Mouse (Mus musculus): ENCODE results near the gene Mmgt2. TPM values are rescaled to one million over a fixed set of nuclear protein-coding genes. Genes with fewer than 3 reads are reported as not detected.

Mmgt2 gene
- polyA plus RNA-seq, 1 experiment from 2014 or later, result 22.8 TPM

- 1% methylated on average over 9 of the region's 9 CpGs for WGBS
- H3K4me3 ChIP-seq, result no peak overlapping the region
- ATAC-seq (ENCODE audit: low FRiP score), result peak; percentile 44
Observed at GRCm38 (mm10) chr11:62629352-62630224, 18.9 kb upstream of the Mmgt2 start.

GRCm38 (mm10) chr11:62630225-62630821 is 18.1 kb upstream of the Mmgt2 start:
- peak overlapping the region; percentile 13 for H3K4me3 ChIP-seq
- H3K9me3 ChIP-seq, result no peaks in the 10 kb centered on the region
- H3K4me2 ChIP-seq, result peak overlapping the region; percentile 44
- H3K27ac ChIP-seq, result peak overlapping the region; percentile 91
- ATAC-seq (ENCODE audit: low FRiP score), result peak; percentile 50
- peak overlapping the region; percentile 66 for H3K9ac ChIP-seq
- H3K36me3 ChIP-seq, result no peaks in the 10 kb centered on the region
- H3K4me1 ChIP-seq (replicated peaks), result peaks cover 55% of the 10 kb centered on the region
- no peaks in the 10 kb centered on the region for H3K27me3 ChIP-seq
- 3% methylated on average over 11 of the region's 11 CpGs for WGBS

More at GRCm38 (mm10) chr11:62629352-62630224, 18.9 kb upstream of the Mmgt2 start:
- H3K36me3 ChIP-seq, result no peaks in the 10 kb centered on the region
- H3K4me1 ChIP-seq (replicated peaks), result peaks cover 58% of the 10 kb centered on the region
- peak overlapping the region; percentile 91 for H3K27ac ChIP-seq
- no peaks in the 10 kb centered on the region for H3K27me3 ChIP-seq
- H3K4me2 ChIP-seq, result peak overlapping the region; percentile 44
- peak overlapping the region; percentile 66 for H3K9ac ChIP-seq
- H3K9me3 ChIP-seq, result no peaks in the 10 kb centered on the region

- no peak overlapping the region for H3K4me2 ChIP-seq
- no peaks in the 10 kb centered on the region for H3K9me3 ChIP-seq
- 21% methylated on average over 4 of the region's 4 CpGs for WGBS
- H3K9ac ChIP-seq, result no peak overlapping the region; the same call in 1 of the 2 replicates
- H3K27ac ChIP-seq, result peak overlapping the region; percentile 91
- H3K4me3 ChIP-seq, result no peak overlapping the region
- no peak for ATAC-seq (ENCODE audit: low FRiP score)
- no peaks in the 10 kb centered on the region for H3K27me3 ChIP-seq
- H3K4me1 ChIP-seq (replicated peaks), result peaks cover 54% of the 10 kb centered on the region
- no peaks in the 10 kb centered on the region for H3K36me3 ChIP-seq
Observed at GRCm38 (mm10) chr11:62631138-62631537, 17.3 kb upstream of the Mmgt2 start.

- Histone ChIP-seq H3K36me3 (no peaks in the 10 kb centered on the region), H3K4me3 (no peak overlapping the region), H3K27me3 (no peaks in the 10 kb centered on the region), H3K9me3 (no peaks in the 10 kb centered on the region), H3K4me1 (replicated peaks) (peaks cover 39% of the 10 kb centered on the region), H3K9ac (no peak overlapping the region), H3K27ac (no peak overlapping the region), H3K4me2 (no peak overlapping the region)
- ATAC-seq (ENCODE audit: low FRiP score), result no peak
- WGBS, result 89% methylated on average over 3 of the region's 3 CpGs
Observed at GRCm38 (mm10) chr11:62635406-62635805, 13.1 kb upstream of the Mmgt2 start.

- no peak overlapping the region for H3K27ac ChIP-seq
- no peak for ATAC-seq (ENCODE audit: low FRiP score)
- H3K9ac ChIP-seq, result 0 out of 2 replicates have a peak overlapping the region, but pooled peaks have one; percentile 9
- H3K9me3 ChIP-seq, result no peaks in the 10 kb centered on the region
- H3K4me2 ChIP-seq, result no peak overlapping the region
- no peaks in the 10 kb centered on the region for H3K36me3 ChIP-seq
- WGBS, result 58% methylated on average over 11 of the region's 11 CpGs
- no peak overlapping the region for H3K4me3 ChIP-seq
- H3K4me1 ChIP-seq (replicated peaks), result peaks cover 31% of the 10 kb centered on the region
- H3K27me3 ChIP-seq, result no peaks in the 10 kb centered on the region
Observed at GRCm38 (mm10) chr11:62636105-62636839, 12.2 kb upstream of the Mmgt2 start.

- Histone ChIP-seq H3K9ac (no peak overlapping the region), H3K27me3 (no peaks in the 10 kb centered on the region), H3K9me3 (no peaks in the 10 kb centered on the region), H3K4me2 (no peak overlapping the region), H3K4me3 (no peak overlapping the region), H3K4me1 (replicated peaks) (peaks cover 27% of the 10 kb centered on the region), H3K27ac (no peak overlapping the region), H3K36me3 (no peaks in the 10 kb centered on the region)
- ATAC-seq (ENCODE audit: low FRiP score), result no peak
- WGBS, result 91% methylated on average over 3 of the region's 3 CpGs
Observed at GRCm38 (mm10) chr11:62636840-62637221, 11.6 kb upstream of the Mmgt2 start.

- Histone ChIP-seq H3K27ac (no peak overlapping the region), H3K27me3 (no peaks in the 10 kb centered on the region), H3K4me2 (no peak overlapping the region), H3K36me3 (no peaks in the 10 kb centered on the region), H3K4me3 (no peak overlapping the region), H3K4me1 (replicated peaks) (peaks cover 32% of the 10 kb centered on the region), H3K9me3 (no peaks in the 10 kb centered on the region), H3K9ac (no peak overlapping the region)
- 83% methylated on average over 5 of the region's 5 CpGs for WGBS
- ATAC-seq (ENCODE audit: low FRiP score), result no peak
Observed at GRCm38 (mm10) chr11:62637401-62637800, 11.1 kb upstream of the Mmgt2 start.

GRCm38 (mm10) chr11:62637806-62638205 is 10.7 kb upstream of the Mmgt2 start:
- Histone ChIP-seq H3K27ac (no peak overlapping the region), H3K9me3 (no peaks in the 10 kb centered on the region), H3K4me2 (no peak overlapping the region), H3K4me3 (no peak overlapping the region), H3K9ac (no peak overlapping the region), H3K36me3 (no peaks in the 10 kb centered on the region), H3K27me3 (no peaks in the 10 kb centered on the region), H3K4me1 (replicated peaks) (peaks cover 36% of the 10 kb centered on the region)
- 86% methylated on average over 6 of the region's 6 CpGs for WGBS
- ATAC-seq (ENCODE audit: low FRiP score), result no peak

GRCm38 (mm10) chr11:62638402-62638801 is 10.1 kb upstream of the Mmgt2 start:
- no peak overlapping the region for H3K4me2 ChIP-seq
- peaks cover 42% of the 10 kb centered on the region for H3K4me1 ChIP-seq (replicated peaks)
- ATAC-seq (ENCODE audit: low FRiP score), result no peak
- no peak overlapping the region for H3K27ac ChIP-seq
- 90% methylated on average over 4 of the region's 4 CpGs for WGBS
- no peaks in the 10 kb centered on the region for H3K9me3 ChIP-seq
- no peaks in the 10 kb centered on the region for H3K27me3 ChIP-seq
- H3K4me3 ChIP-seq, result no peak overlapping the region
- H3K36me3 ChIP-seq, result no peaks in the 10 kb centered on the region
- H3K9ac ChIP-seq, result no peak overlapping the region

- Histone ChIP-seq H3K4me3 (no peak overlapping the region), H3K36me3 (no peaks in the 10 kb centered on the region), H3K27me3 (no peaks in the 10 kb centered on the region), H3K27ac (no peak overlapping the region), H3K4me1 (replicated peaks) (peaks cover 52% of the 10 kb centered on the region), H3K4me2 (no peak overlapping the region), H3K9me3 (no peaks in the 10 kb centered on the region), H3K9ac (no peak overlapping the region)
- 68% methylated on average over 3 of the region's 3 CpGs for WGBS
- no peak for ATAC-seq (ENCODE audit: low FRiP score)
Observed at GRCm38 (mm10) chr11:62640378-62640777, 8.1 kb upstream of the Mmgt2 start.

- H3K4me2 ChIP-seq, result no peak overlapping the region
- ATAC-seq (ENCODE audit: low FRiP score), result no peak
- 60% methylated on average over 11 of the region's 11 CpGs for WGBS
- no peaks in the 10 kb centered on the region for H3K9me3 ChIP-seq
- peak overlapping the region; percentile 14; the same call in 1 of the 2 replicates for H3K27ac ChIP-seq
- no peak overlapping the region for H3K9ac ChIP-seq
- H3K27me3 ChIP-seq, result no peaks in the 10 kb centered on the region
- no peak overlapping the region for H3K4me3 ChIP-seq
- H3K4me1 ChIP-seq (replicated peaks), result peaks cover 59% of the 10 kb centered on the region
- H3K36me3 ChIP-seq, result no peaks in the 10 kb centered on the region
Observed at GRCm38 (mm10) chr11:62642023-62642844, 6.2 kb upstream of the Mmgt2 start.

Measured in hindbrain, embryonic 13.5 days (tissue).